Mouse (Mus musculus) kidney, adult 11 months (tissue): Measurements from ENCODE around the gene Prtn3.

ENCODE experiments used
- DNase-seq: peaks from one replicate; pipeline ENCODE4 v3.0.0; 2022

The Prtn3 gene

DNA sequence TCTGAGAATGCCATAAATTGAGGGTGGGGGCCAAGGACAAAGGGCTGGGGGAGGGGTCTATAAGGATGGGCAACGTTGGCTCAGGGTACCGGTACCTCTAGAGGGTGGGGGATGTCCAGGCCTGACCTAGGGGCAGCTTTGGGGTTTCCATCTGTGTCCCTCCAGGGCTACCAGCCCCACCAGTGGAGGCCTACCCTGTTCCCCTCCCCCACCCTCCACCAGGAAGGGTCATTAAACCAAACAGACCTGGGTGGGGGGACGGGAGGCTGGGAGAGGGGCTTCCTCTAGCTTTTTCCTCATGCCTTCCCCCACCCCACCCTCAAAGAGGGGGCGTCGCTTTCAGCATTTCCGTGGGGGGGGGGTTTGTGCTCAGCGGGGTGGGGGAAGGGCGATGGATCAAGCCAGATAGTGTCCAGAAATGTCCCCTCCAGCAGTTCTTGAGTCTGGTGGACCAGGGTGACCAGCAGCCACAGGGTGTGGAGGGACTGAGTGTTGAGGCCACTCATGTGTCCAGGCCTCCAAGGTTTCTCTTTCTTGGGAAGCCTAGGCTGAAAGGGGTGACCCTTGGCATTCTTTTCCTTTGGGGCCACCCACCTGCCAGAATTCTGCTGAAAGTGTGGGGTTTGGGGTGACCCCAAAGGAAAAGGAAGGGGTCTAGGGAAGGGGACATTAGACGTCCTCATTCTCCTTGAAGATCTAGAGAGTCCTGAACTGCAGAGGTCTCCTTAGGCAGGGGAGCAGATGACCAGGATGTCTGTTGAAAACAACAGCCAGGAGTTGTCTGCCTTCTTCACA, 54.8 kb downstream of the Prtn3 start:
- DNase-seq = no peak

- DNase-seq = no peak
Measured at GRCm38 (mm10) chr10:79929967-79930825, 55.9 kb downstream of the Prtn3 start.

DNA sequence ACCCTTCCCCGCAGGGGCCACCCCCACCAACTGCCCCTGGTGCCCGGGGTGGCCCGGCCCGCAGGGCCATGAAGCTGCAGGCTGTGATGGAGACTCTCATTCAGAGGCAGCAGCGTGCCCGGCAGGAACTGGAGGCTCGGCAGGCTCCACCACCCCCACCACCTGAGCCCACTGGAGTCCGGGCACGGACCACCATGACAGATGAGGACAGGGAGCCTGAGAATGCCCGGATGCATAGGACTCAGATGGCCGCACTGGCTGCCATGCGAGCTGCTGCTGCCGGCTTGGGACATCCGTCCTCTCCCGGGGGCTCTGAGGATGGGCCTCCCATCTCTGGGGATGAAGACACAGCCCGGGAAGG, 56.5 kb downstream of the Prtn3 start:
- no peak for DNase-seq

DNA sequence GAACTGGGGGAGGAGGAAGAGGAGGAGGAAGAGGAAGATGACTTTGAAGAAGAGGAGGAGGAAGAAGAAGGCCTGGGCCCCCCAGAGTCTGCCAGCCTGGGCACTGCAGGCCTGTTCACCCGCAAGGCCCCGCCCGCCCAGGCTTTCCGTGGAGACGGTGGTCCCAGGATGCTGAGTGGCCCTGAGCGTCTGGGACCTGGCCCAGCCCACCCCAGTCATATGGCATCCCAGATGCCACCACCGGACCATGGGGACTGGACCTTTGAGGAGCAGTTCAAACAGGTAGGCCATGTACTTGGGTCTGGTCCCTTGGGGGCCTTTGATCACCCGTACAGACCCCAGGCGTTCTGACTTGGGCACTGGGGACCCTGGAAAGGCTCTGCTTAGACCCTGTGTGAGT, 57.5 kb downstream of the Prtn3 start:
- DNase-seq = no peak

DNA sequence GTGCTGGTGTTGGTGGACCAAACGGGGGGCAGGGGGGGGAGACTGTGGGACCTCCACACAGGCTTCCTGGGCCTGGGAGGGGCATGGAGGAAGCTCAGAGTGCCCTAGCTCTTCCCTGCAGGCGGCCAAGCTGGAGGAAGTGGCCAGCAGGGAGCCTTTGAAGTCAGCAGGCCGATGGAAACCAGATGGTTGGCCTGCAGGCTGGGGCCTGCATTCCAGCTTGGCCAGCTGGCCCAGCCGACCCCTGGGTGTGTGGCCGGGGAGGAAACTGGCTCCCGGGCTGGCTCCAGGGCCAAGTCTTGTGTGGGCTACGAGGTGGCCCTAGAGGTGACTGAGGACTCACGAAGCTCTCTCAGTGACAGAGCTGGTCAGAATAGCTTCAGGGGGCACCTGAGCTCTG, 58.5 kb downstream of the Prtn3 start:
- peak; percentile 62 for DNase-seq
